Mouse (Mus musculus) liver, postnatal 0 days (tissue): ENCODE data around the gene Syt5.

Experiments used
- CTCF ChIP-seq: sonication (generic); IDR thresholded peaks from 2 replicates; pipeline ENCODE4 v1.5.1; 2016; ENCODE audit warnings: antibody characterized with exemption, low read depth
- EP300 ChIP-seq: IDR thresholded peaks from 2 replicates; pipeline ENCODE4 v1.6.1; 2016; ENCODE audit warnings: antibody characterized with exemption, low read depth, mild to moderate bottlenecking

DNA sequence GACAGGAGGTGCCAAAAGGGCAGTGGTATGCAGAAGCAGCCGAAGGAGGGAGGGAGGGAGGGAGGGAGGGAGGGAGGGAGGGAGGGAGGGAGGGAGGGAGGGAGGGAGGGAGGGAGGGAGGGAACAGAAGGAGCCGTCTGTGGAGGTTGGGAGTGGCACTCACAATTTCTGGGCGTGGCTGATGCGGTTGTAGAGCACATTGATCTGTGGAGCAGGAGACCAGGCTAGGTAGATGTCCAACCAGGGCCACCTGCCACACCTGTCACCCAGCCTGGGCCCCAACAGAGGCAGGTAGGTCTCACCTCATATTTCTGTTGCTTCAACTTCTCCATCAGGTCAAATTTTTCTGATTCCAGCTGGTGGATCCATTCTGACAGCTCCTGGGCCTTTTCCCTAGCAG lies 40.1 kb downstream of the Syt5 start:
- no peak for TF ChIP-seq EP300
- TF ChIP-seq CTCF, result no peak
